Mouse (Mus musculus) thymus, adult 2 months (tissue): ENCODE measurements around the gene Gtf2h4.

Experiments used
- CTCF ChIP-seq: fragments of 200-500 bp; IDR thresholded peaks from 2 replicates; pipeline ENCODE4 v1.5.1; 2012; ENCODE audit warnings: mild to moderate bottlenecking, control low read depth, low read length, moderate library complexity, borderline replicate concordance; ENCODE audit not compliant: control insufficient read depth, poor library complexity, insufficient read depth; ENCODE audit errors: extremely low read depth
- POLR2A ChIP-seq: fragments of 200-500 bp; IDR thresholded peaks from 2 replicates; pipeline ENCODE4 v1.6.1; 2012; ENCODE audit warnings: mild to moderate bottlenecking, low read length, control low read depth, moderate library complexity; ENCODE audit not compliant: control insufficient read depth, poor library complexity, insufficient read depth; ENCODE audit errors: extremely low read depth

- TF ChIP-seq CTCF (no peak), POLR2A (no peak)
These were observed 21.8 kb upstream of the Gtf2h4 start for GRCm38 (mm10) chr17:35695289-35695688.
